Mouse (Mus musculus) kidney, postnatal 0 days (tissue): Measurements from ENCODE around the gene Slfnl1. TPM values are rescaled to one million over a fixed set of nuclear protein-coding genes. Genes with fewer than 3 reads are reported as not detected.

ENCODE experiments used
- ATAC-seq: fragments of 200-750 bp; cut with Nextera tagmentation; replicated peaks from 2 replicates; pipeline ENCODE4 v1.8.0; 2017; ENCODE audit warnings: low read depth, moderate number of reproducible peaks, moderate TSS enrichment, moderate library complexity; ENCODE audit not compliant: low FRiP score
- DNase-seq: peaks from one replicate; pipeline ENCODE4 v3.0.0-alpha.2; 2016; ENCODE audit warnings: low spot score
- H3K27ac ChIP-seq: fragments of 300-500 bp; sonication (generic); 2 replicates; pipeline ENCODE4 v1.5.1; 2014; ENCODE audit warnings: mild to moderate bottlenecking
- H3K27me3 ChIP-seq: fragments of 300-500 bp; sonication (generic); 2 replicates; pipeline ENCODE4 v1.6.1; 2014; ENCODE audit warnings: low read length, mixed read lengths; ENCODE audit not compliant: insufficient read depth
- H3K36me3 ChIP-seq: fragments of 300-500 bp; sonication (generic); 2 replicates; pipeline ENCODE4 v1.6.1; 2014; ENCODE audit warnings: low read length, mixed read lengths; ENCODE audit not compliant: insufficient read depth
- H3K4me1 ChIP-seq: fragments of 300-500 bp; sonication (generic); replicated peaks from 2 replicates; pipeline ENCODE4 v1.6.1; 2014; ENCODE audit warnings: antibody characterized with exemption, low read length, mixed read lengths; ENCODE audit not compliant: insufficient read depth
- H3K4me2 ChIP-seq: fragments of 300-500 bp; sonication (generic); 2 replicates; pipeline ENCODE4 v1.6.1; 2014; ENCODE audit warnings: mild to moderate bottlenecking, low read length, moderate library complexity, mixed read lengths
- H3K4me3 ChIP-seq: fragments of 300-500 bp; sonication (generic); replicated peaks from 2 replicates; pipeline ENCODE4 v1.5.1; 2014; ENCODE audit warnings: low read depth, low read length
- H3K9ac ChIP-seq: fragments of 300-500 bp; sonication (generic); 2 replicates; pipeline ENCODE4 v1.6.1; 2014; ENCODE audit warnings: low read depth, low read length
- H3K9me3 ChIP-seq: fragments of 300-500 bp; sonication (generic); replicated peaks from 2 replicates; pipeline ENCODE4 v1.6.1; 2016; ENCODE audit warnings: low read length, inconsistent platforms, mixed read lengths
- CTCF ChIP-seq: IDR thresholded peaks from 2 replicates; pipeline ENCODE4 v1.5.1; 2016; ENCODE audit warnings: antibody characterized with exemption, low read depth, mild to moderate bottlenecking, moderate library complexity
- WGBS: fragments of 180-500 bp; shearing (Covaris S2); extraction: QIAGEN DNeasy Blood & Tissue Kit; methylation state at CpG from one replicate; pipeline ENCODE4 v1.1.7; 2014; 5-methylcytosine and 5-hydroxymethylcytosine counted together
- polyA plus RNA-seq: library from polyadenylated mRNA; unstranded; fragments of >200 nt; fragmentation: Nextera tagmentation; extraction: Ambion mirVana; gene quantifications from 2 replicates; pipeline ENCODE4 v1.2.1, GENCODE M21; 2015

Gene Slfnl1
- polyA plus RNA-seq, 1 experiment from 2014 or later = not detected

- no peak overlapping the region for H3K27ac ChIP-seq
- DNase-seq (peak; percentile 8), ATAC-seq (no peak)
- peaks cover 28% of the 10 kb centered on the region; the same call in 1 of the 2 replicates for H3K36me3 ChIP-seq
- H3K9ac ChIP-seq = no peak overlapping the region
- 77% methylated on average over 4 of the region's 4 CpGs for WGBS
- H3K27me3 ChIP-seq = no peaks in the 10 kb centered on the region
- no peaks in the 10 kb centered on the region for H3K4me1 ChIP-seq
- no peak overlapping the region for H3K4me2 ChIP-seq
- no peak overlapping the region for H3K4me3 ChIP-seq
- H3K9me3 ChIP-seq = no peaks in the 10 kb centered on the region
- TF ChIP-seq CTCF = no peak
Measured at GRCm38 (mm10) chr4:120517335-120517734, 14.7 kb upstream of the Slfnl1 start.

DNA sequence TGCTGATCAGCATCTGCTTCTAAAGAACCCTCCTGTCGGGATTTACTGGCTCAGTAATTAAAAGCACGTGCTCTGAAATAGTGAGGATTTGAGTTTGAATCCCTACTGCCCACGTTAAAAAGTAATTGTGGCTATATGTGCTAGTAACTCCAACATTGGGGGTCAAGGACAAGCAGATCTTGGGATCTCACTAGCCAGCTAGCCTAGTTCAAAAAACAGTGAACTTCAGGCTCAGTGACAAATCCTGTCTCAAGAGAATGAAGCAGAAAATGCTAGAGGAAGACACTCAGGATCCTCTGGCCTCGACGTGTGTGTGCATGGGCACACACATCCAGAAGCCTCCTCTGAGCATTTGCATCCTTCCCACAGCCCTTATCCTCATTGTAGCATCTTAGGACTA is 10.3 kb upstream of the Slfnl1 start:
- WGBS = 89% methylated on average over 5 of the region's 5 CpGs
- H3K4me2 ChIP-seq = no peak overlapping the region
- ATAC-seq = no peak
- H3K9ac ChIP-seq = no peak overlapping the region
- H3K36me3 ChIP-seq = peaks cover 41% of the 10 kb centered on the region
- no peak overlapping the region for H3K4me3 ChIP-seq
- no peaks in the 10 kb centered on the region for H3K4me1 ChIP-seq
- no peak for TF ChIP-seq CTCF
- no peak overlapping the region for H3K27ac ChIP-seq
- no peaks in the 10 kb centered on the region for H3K27me3 ChIP-seq
- no peaks in the 10 kb centered on the region for H3K9me3 ChIP-seq
- no peak for DNase-seq

DNA sequence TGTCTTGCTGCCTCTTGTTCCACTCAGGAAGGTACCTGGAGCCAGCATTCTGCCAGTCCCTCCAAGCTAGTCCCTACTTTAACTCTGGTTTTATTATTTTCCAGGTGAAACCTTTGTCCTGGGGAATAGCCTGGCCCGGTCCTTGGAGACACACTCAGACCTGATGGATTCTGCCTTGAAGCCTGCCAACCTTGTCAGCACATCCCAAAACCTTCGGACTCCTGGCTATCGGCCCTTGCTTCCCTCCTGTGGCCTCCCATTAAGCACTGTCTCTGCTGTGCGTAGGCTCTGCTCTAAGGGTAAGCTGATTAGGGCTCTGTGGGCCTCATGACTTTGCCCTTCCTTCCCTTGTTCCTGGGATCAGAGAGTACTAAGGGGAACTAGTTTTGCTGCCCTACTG is 9.7 kb upstream of the Slfnl1 start:
- no peak overlapping the region for H3K9ac ChIP-seq
- H3K9me3 ChIP-seq = no peaks in the 10 kb centered on the region
- no peak overlapping the region for H3K4me3 ChIP-seq
- ATAC-seq = no peak
- WGBS = 95% methylated on average over 4 of the region's 4 CpGs
- H3K4me2 ChIP-seq = no peak overlapping the region
- TF ChIP-seq CTCF = no peak
- peaks cover 39% of the 10 kb centered on the region for H3K36me3 ChIP-seq
- H3K27me3 ChIP-seq = no peaks in the 10 kb centered on the region
- no peak for DNase-seq
- H3K27ac ChIP-seq = no peak overlapping the region
- no peaks in the 10 kb centered on the region for H3K4me1 ChIP-seq

DNA sequence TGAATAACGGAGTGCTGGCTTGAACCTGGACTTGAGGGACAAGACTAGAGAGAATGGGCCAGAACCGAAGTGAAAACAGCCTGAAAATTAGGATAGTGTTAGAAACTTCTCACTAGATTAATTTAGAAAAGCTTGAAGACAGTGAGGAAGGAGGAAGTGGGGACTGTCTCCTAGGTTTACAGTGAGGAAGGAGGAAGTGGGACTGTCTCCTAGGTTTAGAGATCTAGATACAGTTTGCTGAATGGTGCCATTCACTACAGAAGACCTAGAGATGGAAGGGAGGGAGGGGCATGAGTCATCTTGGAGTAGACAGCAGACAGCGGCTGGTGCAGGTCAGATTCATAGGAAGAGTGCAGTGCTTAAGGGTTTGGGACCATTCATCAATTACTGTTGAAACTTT is 8.9 kb upstream of the Slfnl1 start:
- no peak for TF ChIP-seq CTCF
- peaks cover 45% of the 10 kb centered on the region for H3K36me3 ChIP-seq
- H3K4me2 ChIP-seq = no peak overlapping the region
- no peak overlapping the region for H3K4me3 ChIP-seq
- no peaks in the 10 kb centered on the region for H3K27me3 ChIP-seq
- no peak for DNase-seq
- WGBS = 91% methylated on average over 3 of the region's 3 CpGs
- no peak for ATAC-seq
- H3K9me3 ChIP-seq = no peaks in the 10 kb centered on the region
- H3K27ac ChIP-seq = no peak overlapping the region
- H3K4me1 ChIP-seq = no peaks in the 10 kb centered on the region
- no peak overlapping the region for H3K9ac ChIP-seq

DNA sequence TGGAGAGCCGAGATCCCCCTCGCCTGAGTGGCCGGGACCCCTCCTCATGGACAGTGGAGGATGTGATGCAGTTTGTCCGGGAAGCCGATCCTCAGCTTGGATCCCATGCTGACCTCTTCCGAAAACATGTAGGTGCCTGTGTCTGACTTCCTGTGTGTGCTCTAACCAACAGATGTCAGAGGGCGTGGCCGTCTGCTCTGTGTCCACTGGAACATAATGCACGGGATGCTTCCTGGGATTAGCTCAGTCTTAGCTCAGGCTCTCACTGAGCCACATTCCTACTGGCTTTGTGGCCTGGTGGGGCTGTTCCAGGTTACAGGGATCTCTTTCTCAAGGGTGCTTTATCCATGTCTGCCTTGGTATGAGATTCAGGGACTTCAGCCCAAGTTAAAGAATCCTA is 3.9 kb upstream of the Slfnl1 start:
- no peaks in the 10 kb centered on the region for H3K27me3 ChIP-seq
- peaks cover 53% of the 10 kb centered on the region for H3K36me3 ChIP-seq
- no peak overlapping the region for H3K4me2 ChIP-seq
- no peak for ATAC-seq
- WGBS = 80% methylated on average over 9 of the region's 9 CpGs
- H3K4me3 ChIP-seq = no peak overlapping the region
- H3K9me3 ChIP-seq = no peaks in the 10 kb centered on the region
- H3K27ac ChIP-seq = no peak overlapping the region
- TF ChIP-seq CTCF = no peak
- DNase-seq = no peak
- no peak overlapping the region for H3K9ac ChIP-seq
- H3K4me1 ChIP-seq = no peaks in the 10 kb centered on the region

- Histone ChIP-seq H3K9ac (no peak overlapping the region), H3K4me1 (no peaks in the 10 kb centered on the region), H3K27ac (no peak overlapping the region), H3K9me3 (no peaks in the 10 kb centered on the region), H3K4me3 (no peak overlapping the region), H3K27me3 (no peaks in the 10 kb centered on the region), H3K36me3 (peaks cover 46% of the 10 kb centered on the region), H3K4me2 (no peak overlapping the region)
- DNase-seq (no peak), ATAC-seq (0 out of 2 replicates have a peak, but pooled peaks have one; percentile 19)
- TF ChIP-seq CTCF = no peak
- WGBS = 91% methylated on average over 10 of the region's 10 CpGs
Measured at GRCm38 (mm10) chr4:120538664-120539063, 6.6 kb downstream of the Slfnl1 start.

DNA sequence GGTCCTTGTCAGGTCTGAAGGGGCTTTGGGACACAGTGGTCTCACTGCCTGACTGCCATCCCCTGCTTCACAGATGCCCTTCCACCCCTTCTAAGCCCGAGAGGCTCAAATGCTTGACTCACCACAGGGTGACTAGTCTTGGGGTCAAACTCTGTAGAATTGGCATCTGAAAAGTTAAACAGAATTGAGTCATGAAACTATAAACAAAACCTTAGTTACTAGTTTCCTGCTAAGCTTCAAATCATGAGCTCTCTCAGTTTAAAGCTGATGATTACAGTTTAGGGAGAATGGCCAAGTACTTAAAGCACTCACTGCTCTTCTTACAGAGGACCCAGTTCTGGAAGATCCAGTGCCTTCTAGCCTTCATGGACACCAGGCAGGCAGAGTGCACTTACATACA is 12.9 kb downstream of the Slfnl1 start:
- H3K4me2 ChIP-seq = no peak overlapping the region
- TF ChIP-seq CTCF = no peak
- ATAC-seq (no peak), DNase-seq (no peak)
- peaks cover 77% of the 10 kb centered on the region for H3K36me3 ChIP-seq
- no peaks in the 10 kb centered on the region for H3K9me3 ChIP-seq
- H3K27me3 ChIP-seq = no peaks in the 10 kb centered on the region
- H3K4me1 ChIP-seq = no peaks in the 10 kb centered on the region
- H3K4me3 ChIP-seq = no peak overlapping the region
- WGBS = 90% methylated on average over 1 of the region's 1 CpGs
- H3K27ac ChIP-seq = no peak overlapping the region
- no peak overlapping the region for H3K9ac ChIP-seq
